Mouse (Mus musculus) left cerebral cortex, postnatal 36 days (tissue): ENCODE measurements around the gene Spz1. TPM values are rescaled to one million over a fixed set of nuclear protein-coding genes. Genes with fewer than 3 reads are reported as not detected.

Source experiments
- DNase-seq, 2 experiments: peaks; one replicate each; pipeline ENCODE4 v3.0.0; 2021 to 2022; ENCODE audit warnings: low spot score in 2 of 2, mixed read lengths in 1 of 2
- intact Hi-C: fragments of 180-260 bp; cut with DNase I; formaldehyde crosslinking; loops from one replicate; pipeline ENCODE4 v1.15.1; 2025
- total RNA-seq, 2 experiments: library from RNA; stranded (reverse); gene quantifications; 2 replicates each; pipeline ENCODE4 v1.2.3; 2021

Spz1 gene
- total RNA-seq, 2 experiments from 2014 or later = not detected

- no peak for DNase-seq
- intact Hi-C loops = no loop called here
Observed at GRCm38 (mm10) chr13:92584094-92584717, 8.2 kb upstream of the Spz1 start.

DNA sequence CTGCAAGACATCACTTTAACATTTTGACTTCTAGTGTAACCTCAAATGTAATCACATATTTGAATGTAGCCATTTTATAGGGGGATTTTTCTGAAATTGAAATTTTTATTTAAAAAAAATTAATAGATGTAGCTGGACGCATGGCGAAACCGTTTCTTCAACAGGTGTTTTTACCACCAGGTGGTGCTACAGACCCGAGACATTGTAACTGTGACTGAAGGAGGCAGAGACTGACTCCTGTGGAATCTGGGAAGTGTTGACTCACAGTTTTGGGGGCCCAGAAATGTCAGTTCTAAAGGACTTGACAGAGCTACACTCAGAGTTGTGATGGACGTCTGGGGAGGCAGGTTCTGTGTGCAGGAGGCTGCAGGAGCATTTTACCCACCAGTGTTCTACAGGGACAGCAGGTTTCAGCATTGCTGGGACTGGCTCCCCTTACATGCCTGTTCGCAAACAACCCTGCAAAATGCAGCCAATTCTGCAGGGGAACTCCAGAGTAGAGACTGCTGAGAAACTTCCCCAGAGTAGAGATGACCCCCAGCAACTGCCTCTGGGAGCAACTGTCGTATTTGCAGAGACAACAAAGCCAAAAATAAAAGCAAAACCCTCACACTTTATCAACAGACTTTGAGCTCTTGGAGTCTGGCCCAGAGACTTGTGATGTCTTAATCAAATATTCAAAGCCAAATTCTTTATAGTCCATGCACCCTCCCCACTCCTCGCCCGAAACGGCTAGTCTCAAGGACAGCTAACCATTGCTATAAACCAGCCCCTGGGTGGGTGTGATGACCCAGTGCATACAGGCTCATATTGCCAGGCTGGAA is 4.5 kb upstream of the Spz1 start:
- intact Hi-C loops = loop anchor here (1.0 kb wide), 1 partner anchor 161 kb away; no protein-coding TSS in a partner anchor
- DNase-seq = peak; percentile 40 to 58

DNA sequence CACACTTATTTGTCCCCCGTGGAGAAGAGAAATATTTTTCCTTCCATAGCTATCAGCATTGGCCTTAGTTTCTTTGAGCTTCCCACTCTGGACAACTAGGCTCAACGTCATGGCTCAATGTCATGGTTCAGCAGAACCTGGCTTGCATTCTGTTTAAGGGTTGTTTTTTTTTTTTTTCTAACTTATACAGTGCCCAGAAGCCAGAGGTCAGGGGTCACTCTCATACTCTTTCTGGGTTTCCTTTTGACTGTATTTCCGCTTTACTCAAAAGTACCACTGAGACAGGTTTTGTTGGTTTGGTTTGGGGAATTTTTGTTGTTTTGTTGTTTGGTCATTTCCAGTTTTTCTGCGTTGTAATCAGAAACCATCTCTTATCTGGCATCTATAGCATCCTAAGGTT is 2.2 kb upstream of the Spz1 start:
- intact Hi-C loops = no loop called here
- no peak for DNase-seq

DNA sequence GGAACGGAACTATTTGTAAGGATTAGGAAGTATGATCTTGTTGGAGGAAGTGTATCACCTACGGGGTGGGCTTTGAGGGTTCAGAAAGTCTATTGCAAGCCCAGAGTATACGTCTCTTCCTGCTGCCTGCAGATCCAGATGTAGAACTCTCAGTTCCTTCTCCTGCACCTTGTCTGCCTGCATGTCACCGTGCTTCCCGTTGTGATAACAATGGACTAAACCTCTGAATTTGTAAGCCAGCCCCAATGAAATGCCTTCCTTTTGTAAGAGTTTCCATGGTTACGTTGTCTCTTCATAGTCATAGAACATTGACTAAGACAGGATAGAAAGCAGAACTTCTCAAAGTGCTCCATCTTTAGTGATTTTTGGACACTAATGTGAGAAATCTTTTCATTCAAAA is 716 bp upstream of the Spz1 start:
- DNase-seq = no peak
- intact Hi-C loops = no loop called here

- intact Hi-C loops = no loop called here
- DNase-seq = no peak
Observed at GRCm38 (mm10) chr13:92559429-92559828, 16.5 kb downstream of the Spz1 start.

DNA sequence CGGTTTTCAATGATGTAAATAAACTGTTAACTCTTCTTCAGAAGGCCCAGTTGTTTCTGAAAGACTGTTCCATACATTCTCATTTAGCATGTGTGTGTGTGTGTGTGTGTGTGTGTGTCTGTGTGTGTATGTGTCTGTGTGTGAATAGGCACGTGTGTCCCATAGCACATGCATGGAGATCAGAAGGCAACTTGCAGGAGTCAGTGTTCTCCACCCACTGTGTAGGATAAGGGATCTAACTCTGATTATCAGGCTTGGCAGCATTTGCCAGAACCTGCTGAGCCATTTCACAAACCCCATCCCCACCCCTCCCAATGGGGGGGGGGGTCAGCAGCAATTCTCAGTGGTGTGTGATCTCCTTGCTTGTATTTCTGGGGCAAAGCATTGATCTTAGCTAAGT is 18.7 kb downstream of the Spz1 start:
- intact Hi-C loops = no loop called here
- no peak for DNase-seq

DNA sequence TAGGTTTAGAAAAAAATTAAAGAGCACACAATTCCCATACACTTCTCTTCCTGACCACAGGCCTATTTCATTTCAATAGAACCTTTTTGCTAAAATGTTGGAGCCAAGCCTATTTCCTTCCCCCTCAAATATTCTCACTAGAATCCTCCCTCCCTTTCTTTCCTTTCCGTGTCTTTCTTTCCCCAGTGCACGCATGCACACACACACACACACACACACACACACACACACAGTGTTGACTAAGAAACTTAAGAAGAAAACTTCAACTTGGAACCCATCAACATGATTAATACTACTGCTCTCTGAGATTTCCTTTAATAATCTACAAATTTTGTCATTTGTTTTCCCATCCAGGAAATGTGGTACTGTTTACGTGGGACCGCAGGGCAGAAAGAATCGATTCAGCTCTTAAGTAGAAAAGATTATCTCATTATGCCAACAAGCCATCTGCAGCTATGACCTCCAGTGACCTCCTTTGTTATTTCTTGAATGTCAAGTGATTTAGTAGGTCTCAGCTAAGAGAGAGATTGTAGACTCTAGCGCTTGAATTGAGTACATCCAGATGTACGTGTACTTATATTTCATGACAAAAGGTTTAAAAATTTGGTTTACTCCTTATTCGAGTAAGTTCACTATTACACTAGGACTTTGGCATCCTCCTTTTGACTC is 19.4 kb downstream of the Spz1 start:
- intact Hi-C loops = no loop called here

GRCm38 (mm10) chr13:92547093-92547492 is 28.9 kb downstream of the Spz1 start:
- intact Hi-C loops = no loop called here
- no peak for DNase-seq

More for the DNA sequence above, 19.4 kb downstream of the Spz1 start:
- no peak for DNase-seq

GRCm38 (mm10) chr13:92540997-92541396 is 35.0 kb downstream of the Spz1 start:
- intact Hi-C loops = no loop called here

DNA sequence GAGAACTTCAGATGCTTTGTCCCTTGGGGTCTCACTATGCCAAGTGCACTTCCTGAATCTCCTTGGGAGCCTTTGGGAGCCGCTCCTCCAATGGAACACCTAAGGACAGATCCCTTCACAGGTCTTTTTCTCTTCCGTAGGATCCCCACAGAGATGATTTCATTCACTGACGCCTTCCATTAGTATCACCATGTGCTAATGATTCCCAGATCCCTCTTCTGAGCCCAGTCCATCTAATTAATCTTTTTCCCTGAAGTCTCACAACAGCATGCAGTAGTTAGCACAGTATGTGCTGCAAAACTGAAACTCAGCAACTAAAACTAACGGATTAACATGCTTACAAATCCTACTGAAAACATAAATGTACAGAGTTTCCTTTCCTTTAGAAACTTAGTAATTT is 36.8 kb downstream of the Spz1 start:
- intact Hi-C loops = no loop called here
- DNase-seq = no peak

More at GRCm38 (mm10) chr13:92540997-92541396, 35.0 kb downstream of the Spz1 start:
- no peak for DNase-seq

DNA sequence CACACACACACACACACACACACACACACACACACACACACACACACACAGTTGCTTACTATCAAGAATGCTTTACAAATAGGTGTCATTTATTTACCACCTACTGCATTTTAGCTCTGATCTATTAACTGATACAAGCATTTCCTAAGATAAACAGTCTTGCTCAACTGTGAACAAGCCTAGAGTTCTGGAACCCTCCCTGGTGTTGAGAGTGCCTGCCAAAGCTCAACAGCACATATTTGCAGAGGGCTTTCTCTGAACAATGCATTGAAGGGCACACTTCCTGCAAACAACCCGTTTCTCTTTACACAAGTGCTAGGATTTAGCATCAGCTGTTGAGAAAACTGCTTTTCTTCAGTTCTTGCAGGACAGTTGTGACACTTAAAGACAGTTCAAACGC is 42.2 kb downstream of the Spz1 start:
- no peak for DNase-seq
- intact Hi-C loops = no loop called here

- no peak for DNase-seq
- intact Hi-C loops = no loop called here
Observed at GRCm38 (mm10) chr13:92532216-92532615, 43.8 kb downstream of the Spz1 start.

GRCm38 (mm10) chr13:92531237-92531636 is 44.7 kb downstream of the Spz1 start:
- intact Hi-C loops = no loop called here
- no peak for DNase-seq

GRCm38 (mm10) chr13:92530721-92531211 is 45.2 kb downstream of the Spz1 start, which contains the start of gene Zfyve16:
Gene Zfyve16, minus strand, starts transcription at chr13:92530868.
- DNase-seq = peak; percentile 97 to 99
- intact Hi-C loops = no loop called here

GRCm38 (mm10) chr13:92529828-92530720 is 45.9 kb downstream of the Spz1 start:
- intact Hi-C loops = no loop called here
- DNase-seq = no peak

Other genes starting within 250 kb of the Spz1 start
- gene Dhfr, start 221.4 kb downstream of the Spz1 start, total RNA-seq = 1 to 10 TPM; 1.6 to 1.7 TPM
- gene Msh3, start 221.2 kb downstream of the Spz1 start, total RNA-seq = 10 to 100 TPM; 19.0 to 25.1 TPM
- gene Ankrd34b, start 150.3 kb downstream of the Spz1 start, total RNA-seq = 10 to 100 TPM; 17.4 to 17.8 TPM
- gene Fam151b, start 92.2 kb downstream of the Spz1 start, total RNA-seq = 10 to 100 TPM; 12.0 to 12.2 TPM
- 10 to 100 TPM; 14.6 to 18.8 TPM for gene Zfyve16, start 45.3 kb downstream of the Spz1 start, total RNA-seq
- 10 to 100 TPM; 62.4 to 69.0 TPM for gene Serinc5, start 34.9 kb upstream of the Spz1 start, total RNA-seq
- 10 to 100 TPM in 1 of 2 experiments, 1 to 10 TPM in 1; 6.3 to 12.0 TPM for gene Thbs4, start 218.6 kb upstream of the Spz1 start, total RNA-seq